Mouse (Mus musculus) spleen, adult 10 weeks (tissue): Measurements from ENCODE around the gene Gabrg1. TPM values are rescaled to one million over a fixed set of nuclear protein-coding genes. Genes with fewer than 3 reads are reported as not detected.

ENCODE experiments used
- polyA plus RNA-seq: library from polyadenylated mRNA; stranded (reverse); fragments of 350-450 nt; fragmentation: Illumina TruSeq; extraction: RNeasy Lipid Tissue Mini Kit (QIAGEN cat#74804); gene quantifications from one replicate; pipeline ENCODE4 v1.2.3, GENCODE M21; 2015; ENCODE audit warnings: low replicate concordance; ENCODE audit not compliant: insufficient read depth

Gene Gabrg1
- 0.12 TPM for polyA plus RNA-seq

DNA sequence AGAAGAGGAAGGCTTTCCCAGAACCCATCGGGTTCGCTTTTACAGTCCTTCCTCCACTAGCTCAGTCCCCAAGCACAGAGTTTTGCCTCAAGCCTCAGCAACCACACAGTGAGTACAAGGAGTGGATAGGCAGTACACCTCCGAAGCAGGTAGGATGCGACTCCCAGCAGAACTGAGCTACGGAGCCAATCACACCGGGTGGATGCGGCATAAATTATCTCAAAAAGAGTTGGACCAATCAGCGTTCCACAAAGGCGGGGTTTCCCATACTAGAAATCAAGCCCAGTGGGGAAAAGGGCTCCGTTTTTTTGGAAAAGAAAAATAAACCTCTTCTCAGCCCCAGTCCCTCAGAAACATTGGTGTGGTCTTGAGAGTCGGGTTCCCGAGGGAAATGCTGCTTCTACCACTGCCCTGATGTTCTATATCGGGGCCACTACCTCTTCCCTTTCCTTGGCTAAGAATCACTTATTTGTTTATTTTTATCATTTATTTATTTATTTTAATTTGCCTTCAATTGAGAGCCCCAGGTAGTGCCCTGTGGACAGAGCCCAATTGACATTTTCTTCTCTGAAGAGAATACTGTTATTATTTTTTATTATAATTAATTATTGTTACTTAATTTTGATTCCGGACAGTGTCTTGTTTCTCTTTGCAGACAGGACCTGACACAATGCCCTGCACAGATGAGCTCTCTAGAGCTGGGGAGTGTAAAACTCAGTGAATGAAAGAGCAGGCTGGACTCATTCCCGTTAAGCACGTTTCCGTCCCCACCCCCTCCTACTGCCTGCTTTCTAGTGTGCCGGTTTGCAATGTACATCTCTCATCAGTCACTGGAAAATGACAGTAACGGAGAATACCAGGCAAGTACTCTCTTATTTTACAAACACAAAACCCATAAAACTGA, at the start of gene Gabrg1:
TSS of gene Gabrg1 (minus strand) at position 426 of the 904 bp plus-strand sequence.

